Mouse (Mus musculus): Measurements from ENCODE around the gene Actr3. TPM values are rescaled to one million over a fixed set of nuclear protein-coding genes. Genes with fewer than 3 reads are reported as not detected.

Gene Actr3
- polyA plus RNA-seq, 1 experiment from 2014 or later, result 271 TPM

GRCm38 (mm10) chr1:125467936-125468335 lies 32.4 kb upstream of the Actr3 start:
- WGBS, result 96% methylated on average over 4 of the region's 4 CpGs

DNA sequence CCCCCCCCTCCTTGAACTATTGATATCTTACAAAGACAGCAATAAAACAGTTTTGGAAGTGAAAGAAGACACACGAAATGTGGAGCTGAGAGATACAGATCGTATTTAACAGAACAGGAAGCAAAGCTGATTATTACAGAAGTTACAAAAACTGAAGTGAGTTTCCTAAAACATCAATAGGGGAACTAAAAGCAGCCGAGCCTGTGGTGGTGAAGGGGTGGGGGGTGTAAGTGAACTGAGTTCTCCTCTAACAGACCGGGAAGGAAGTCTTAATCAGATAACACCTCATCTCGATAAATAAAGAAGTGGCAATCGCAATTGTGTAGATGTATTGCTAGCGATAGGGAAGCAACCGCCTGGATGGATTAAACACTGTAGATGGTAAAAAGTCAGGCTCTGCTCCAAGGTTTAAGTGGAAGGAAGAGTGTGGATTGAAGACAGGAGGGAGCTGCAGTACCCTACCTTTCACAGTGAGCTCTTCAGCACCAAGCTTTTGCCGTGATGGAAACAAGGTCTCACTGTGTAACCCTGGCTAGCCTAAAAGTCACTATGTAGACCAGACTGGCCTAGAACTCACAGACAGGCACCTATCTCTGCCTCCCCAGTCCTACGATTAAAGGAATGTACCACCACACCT lies 31.2 kb upstream of the Actr3 start:
- WGBS, result 87% methylated on average over 10 of the region's 10 CpGs
- Histone ChIP-seq H3K4me3 (ENCODE audit: low read depth, low read length) (no peak overlapping the region), H3K9me3 (ENCODE audit: control insufficient read depth, low read length) (no peaks in the 10 kb centered on the region), H3K9ac (ENCODE audit: low read length) (no peak overlapping the region), H3K36me3 (ENCODE audit: control insufficient read depth, insufficient read depth, low read length) (no peaks in the 10 kb centered on the region), H3K27ac (ENCODE audit: low read depth, low read length) (no peak overlapping the region), H3K27me3 (ENCODE audit: control insufficient read depth, insufficient read depth, low read length) (no peaks in the 10 kb centered on the region), H3K4me2 (no peak overlapping the region), H3K4me1 (ENCODE audit: control insufficient read depth, insufficient read depth, low read length) (no peaks in the 10 kb centered on the region)
- DNase-seq (ENCODE audit: low spot score, missing footprints), result peak; percentile 21
- ATAC-seq (ENCODE audit: low FRiP score), result no peak

More at GRCm38 (mm10) chr1:125467936-125468335, 32.4 kb upstream of the Actr3 start:
- ATAC-seq (ENCODE audit: low FRiP score) (no peak), DNase-seq (ENCODE audit: low spot score, missing footprints) (peak; percentile 51)
- Histone ChIP-seq H3K27ac (ENCODE audit: low read depth, low read length) (no peak overlapping the region), H3K27me3 (ENCODE audit: control insufficient read depth, insufficient read depth, low read length) (no peaks in the 10 kb centered on the region), H3K4me3 (ENCODE audit: low read depth, low read length) (no peak overlapping the region), H3K9me3 (ENCODE audit: control insufficient read depth, low read length) (no peaks in the 10 kb centered on the region), H3K36me3 (ENCODE audit: control insufficient read depth, insufficient read depth, low read length) (no peaks in the 10 kb centered on the region), H3K4me1 (ENCODE audit: control insufficient read depth, insufficient read depth, low read length) (no peaks in the 10 kb centered on the region), H3K4me2 (no peak overlapping the region), H3K9ac (ENCODE audit: low read length) (no peak overlapping the region)

DNA sequence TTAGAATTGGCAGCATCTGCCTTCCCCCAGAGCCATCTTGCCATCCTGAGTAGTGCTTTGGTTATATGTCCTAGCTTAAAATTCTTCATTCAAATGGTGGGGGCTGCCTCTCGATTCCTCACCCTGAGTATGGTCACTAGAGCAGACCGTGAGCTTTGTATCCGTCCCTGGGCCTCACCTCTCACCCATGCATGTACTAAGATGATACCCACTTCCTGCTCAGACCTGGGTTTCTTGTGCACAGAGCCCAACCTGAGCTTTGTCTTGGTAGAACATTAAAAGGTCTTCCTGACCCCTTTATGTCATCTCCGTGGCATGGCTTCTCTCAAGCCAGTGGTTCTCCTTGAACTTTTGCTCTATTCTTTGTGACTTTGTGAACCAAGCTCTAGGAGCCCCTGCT lies 28.5 kb upstream of the Actr3 start:
- no peak overlapping the region for H3K4me2 ChIP-seq
- H3K9me3 ChIP-seq (ENCODE audit: control insufficient read depth, low read length), result no peaks in the 10 kb centered on the region
- no peaks in the 10 kb centered on the region for H3K36me3 ChIP-seq (ENCODE audit: control insufficient read depth, insufficient read depth, low read length)
- 90% methylated on average over 4 of the region's 4 CpGs for WGBS
- H3K9ac ChIP-seq (ENCODE audit: low read length), result no peak overlapping the region
- H3K27ac ChIP-seq (ENCODE audit: low read depth, low read length), result no peak overlapping the region
- H3K4me3 ChIP-seq (ENCODE audit: low read depth, low read length), result no peak overlapping the region
- DNase-seq (ENCODE audit: low spot score, missing footprints), result no peak
- no peak for ATAC-seq (ENCODE audit: low FRiP score)
- no peaks in the 10 kb centered on the region for H3K27me3 ChIP-seq (ENCODE audit: control insufficient read depth, insufficient read depth, low read length)
- no peaks in the 10 kb centered on the region for H3K4me1 ChIP-seq (ENCODE audit: control insufficient read depth, insufficient read depth, low read length)

DNA sequence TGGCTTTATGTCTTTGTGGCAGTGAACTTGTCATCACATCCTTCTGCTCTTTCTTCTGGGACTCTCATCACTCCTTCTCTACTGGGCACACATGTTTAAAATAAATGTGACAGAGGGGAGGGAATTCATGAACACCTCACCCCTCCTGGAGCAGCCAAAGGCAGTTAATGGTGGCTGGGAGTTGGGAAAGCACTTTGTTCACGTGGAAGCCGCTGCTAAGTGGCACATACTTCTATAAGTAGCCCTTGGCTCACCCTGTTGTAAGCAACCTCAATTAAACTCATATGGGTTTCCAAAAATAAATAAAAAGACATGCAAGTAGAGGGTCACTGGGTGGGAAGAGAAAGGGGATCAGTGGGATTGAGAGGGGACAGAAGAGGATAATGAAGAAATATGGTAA lies 27.8 kb upstream of the Actr3 start:
- Histone ChIP-seq H3K9ac (ENCODE audit: low read length) (no peak overlapping the region), H3K4me3 (ENCODE audit: low read depth, low read length) (no peak overlapping the region), H3K4me2 (no peak overlapping the region), H3K36me3 (ENCODE audit: control insufficient read depth, insufficient read depth, low read length) (no peaks in the 10 kb centered on the region), H3K9me3 (ENCODE audit: control insufficient read depth, low read length) (no peaks in the 10 kb centered on the region), H3K27me3 (ENCODE audit: control insufficient read depth, insufficient read depth, low read length) (no peaks in the 10 kb centered on the region), H3K4me1 (ENCODE audit: control insufficient read depth, insufficient read depth, low read length) (no peaks in the 10 kb centered on the region), H3K27ac (ENCODE audit: low read depth, low read length) (no peak overlapping the region)
- WGBS, result 87% methylated on average over 2 of the region's 2 CpGs
- DNase-seq (ENCODE audit: low spot score, missing footprints), result no peak
- ATAC-seq (ENCODE audit: low FRiP score), result no peak

- H3K36me3 ChIP-seq (ENCODE audit: control insufficient read depth, insufficient read depth, low read length), result no peaks in the 10 kb centered on the region
- ATAC-seq (ENCODE audit: low FRiP score) (no peak), DNase-seq (ENCODE audit: low spot score, missing footprints) (no peak)
- H3K4me3 ChIP-seq (ENCODE audit: low read depth, low read length), result no peak overlapping the region
- H3K27me3 ChIP-seq (ENCODE audit: control insufficient read depth, insufficient read depth, low read length), result no peaks in the 10 kb centered on the region
- H3K9ac ChIP-seq (ENCODE audit: low read length), result no peak overlapping the region
- 74% methylated on average over 1 of the region's 1 CpGs for WGBS
- H3K4me1 ChIP-seq (ENCODE audit: control insufficient read depth, insufficient read depth, low read length), result no peaks in the 10 kb centered on the region
- no peaks in the 10 kb centered on the region for H3K9me3 ChIP-seq (ENCODE audit: control insufficient read depth, low read length)
- H3K4me2 ChIP-seq, result no peak overlapping the region
- H3K27ac ChIP-seq (ENCODE audit: low read depth, low read length), result no peak overlapping the region
Observed at GRCm38 (mm10) chr1:125462917-125463316, 27.4 kb upstream of the Actr3 start.

DNA sequence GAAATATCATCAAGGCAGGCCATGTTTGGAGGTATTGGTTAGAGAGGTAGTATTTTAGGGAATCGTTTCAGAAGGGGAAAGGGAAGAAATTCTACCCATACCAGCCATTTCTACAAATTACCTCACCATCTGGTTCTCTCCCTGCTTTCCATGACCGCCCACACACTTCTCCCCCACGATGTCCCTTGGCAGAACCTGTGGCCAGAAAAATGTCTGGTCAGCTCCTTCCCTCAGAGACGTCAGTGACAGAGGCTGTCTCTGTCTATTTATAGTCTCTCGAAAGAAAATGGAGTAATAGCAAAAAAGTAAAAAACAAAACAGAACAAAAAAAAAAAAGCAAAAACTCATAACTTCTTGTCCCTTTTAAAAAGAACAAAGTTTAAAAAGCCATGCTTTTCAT lies 23.0 kb upstream of the Actr3 start:
- H3K36me3 ChIP-seq (ENCODE audit: control insufficient read depth, insufficient read depth, low read length), result no peaks in the 10 kb centered on the region
- WGBS, result 86% methylated on average over 5 of the region's 5 CpGs
- no peak for DNase-seq (ENCODE audit: low spot score, missing footprints)
- H3K4me1 ChIP-seq (ENCODE audit: control insufficient read depth, insufficient read depth, low read length), result no peaks in the 10 kb centered on the region
- H3K9me3 ChIP-seq (ENCODE audit: control insufficient read depth, low read length), result no peaks in the 10 kb centered on the region
- no peak overlapping the region for H3K4me3 ChIP-seq (ENCODE audit: low read depth, low read length)
- H3K27ac ChIP-seq (ENCODE audit: low read depth, low read length), result no peak overlapping the region
- no peaks in the 10 kb centered on the region for H3K27me3 ChIP-seq (ENCODE audit: control insufficient read depth, insufficient read depth, low read length)
- ATAC-seq (ENCODE audit: low FRiP score), result no peak
- no peak overlapping the region for H3K4me2 ChIP-seq
- no peak overlapping the region for H3K9ac ChIP-seq (ENCODE audit: low read length)

GRCm38 (mm10) chr1:125455128-125455527 lies 19.6 kb upstream of the Actr3 start:
- DNase-seq (ENCODE audit: low spot score, missing footprints) (no peak), ATAC-seq (ENCODE audit: low FRiP score) (no peak)
- H3K27me3 ChIP-seq (ENCODE audit: control insufficient read depth, insufficient read depth, low read length), result no peaks in the 10 kb centered on the region
- no peak overlapping the region for H3K4me2 ChIP-seq
- no peak overlapping the region for H3K9ac ChIP-seq (ENCODE audit: low read length)
- H3K4me3 ChIP-seq (ENCODE audit: low read depth, low read length), result no peak overlapping the region
- 48% methylated on average over 2 of the region's 2 CpGs for WGBS
- H3K9me3 ChIP-seq (ENCODE audit: control insufficient read depth, low read length), result no peaks in the 10 kb centered on the region
- no peaks in the 10 kb centered on the region for H3K36me3 ChIP-seq (ENCODE audit: control insufficient read depth, insufficient read depth, low read length)
- no peak overlapping the region for H3K27ac ChIP-seq (ENCODE audit: low read depth, low read length)
- no peaks in the 10 kb centered on the region for H3K4me1 ChIP-seq (ENCODE audit: control insufficient read depth, insufficient read depth, low read length)

DNA sequence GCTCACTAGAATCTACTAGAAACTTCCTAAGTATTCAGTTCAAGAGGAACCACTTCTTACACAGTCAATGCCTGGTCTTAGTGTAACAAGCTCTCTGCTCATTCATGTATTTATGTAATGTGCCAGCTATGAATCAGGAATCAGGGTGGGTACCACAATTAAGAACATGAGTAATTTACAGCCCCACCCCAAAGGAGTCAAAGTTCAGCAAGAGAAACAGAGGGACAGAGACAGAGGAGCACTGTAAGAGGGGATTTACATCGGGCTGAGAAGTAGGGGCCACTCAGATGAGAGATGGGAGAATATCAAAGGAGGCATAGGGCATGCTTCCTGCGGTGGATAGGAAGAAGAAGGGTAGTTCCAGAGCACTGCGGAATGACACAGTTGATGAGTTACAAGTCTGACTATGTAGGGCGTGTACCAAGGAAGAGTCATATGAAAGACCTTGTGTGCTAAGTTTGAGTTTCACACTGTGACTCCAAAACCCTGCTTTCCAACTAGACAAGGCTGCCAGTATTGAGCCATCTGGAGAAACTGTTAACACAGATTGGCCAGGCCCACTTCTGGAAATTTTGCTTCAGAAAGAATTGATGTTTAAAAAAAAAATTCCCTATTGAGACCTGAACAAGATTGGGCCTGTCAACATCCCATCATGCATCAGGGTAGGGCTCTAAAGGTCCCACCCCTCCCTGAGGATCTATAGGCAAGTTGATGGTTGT lies 14.9 kb upstream of the Actr3 start:
- no peaks in the 10 kb centered on the region for H3K4me1 ChIP-seq (ENCODE audit: control insufficient read depth, insufficient read depth, low read length)
- H3K36me3 ChIP-seq (ENCODE audit: control insufficient read depth, insufficient read depth, low read length), result no peaks in the 10 kb centered on the region
- H3K27me3 ChIP-seq (ENCODE audit: control insufficient read depth, insufficient read depth, low read length), result no peaks in the 10 kb centered on the region
- WGBS, result 88% methylated on average over 4 of the region's 4 CpGs
- no peak overlapping the region for H3K4me2 ChIP-seq
- no peak overlapping the region for H3K4me3 ChIP-seq (ENCODE audit: low read depth, low read length)
- no peaks in the 10 kb centered on the region; the same call in 1 of the 2 replicates for H3K9me3 ChIP-seq (ENCODE audit: control insufficient read depth, low read length)
- ATAC-seq (ENCODE audit: low FRiP score) (no peak), DNase-seq (ENCODE audit: low spot score, missing footprints) (peak; percentile 26)
- no peak overlapping the region for H3K27ac ChIP-seq (ENCODE audit: low read depth, low read length)
- H3K9ac ChIP-seq (ENCODE audit: low read length), result no peak overlapping the region

DNA sequence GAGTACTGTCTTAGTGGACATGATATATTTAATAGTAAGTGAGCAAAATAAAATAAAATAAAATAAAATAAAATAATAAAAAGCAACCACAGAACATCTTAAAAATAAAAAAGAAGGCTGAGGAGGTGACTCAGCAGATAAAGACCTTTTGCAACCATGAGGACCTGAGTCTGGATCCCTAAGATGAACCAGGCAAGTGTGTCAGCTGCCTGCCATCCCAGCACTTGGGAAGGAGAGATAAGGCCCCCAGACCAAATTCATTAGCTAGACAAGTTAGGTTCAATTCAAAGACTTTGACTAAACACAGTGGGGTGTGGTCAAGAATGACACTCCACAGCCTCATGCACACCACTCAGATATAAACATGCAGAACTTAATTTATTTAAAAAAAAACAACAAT lies 12.4 kb upstream of the Actr3 start:
- Histone ChIP-seq H3K36me3 (ENCODE audit: control insufficient read depth, insufficient read depth, low read length) (no peaks in the 10 kb centered on the region), H3K4me1 (ENCODE audit: control insufficient read depth, insufficient read depth, low read length) (no peaks in the 10 kb centered on the region), H3K4me2 (no peak overlapping the region), H3K9me3 (ENCODE audit: control insufficient read depth, low read length) (no peaks in the 10 kb centered on the region; the same call in 1 of the 2 replicates), H3K27me3 (ENCODE audit: control insufficient read depth, insufficient read depth, low read length) (no peaks in the 10 kb centered on the region), H3K27ac (ENCODE audit: low read depth, low read length) (no peak overlapping the region), H3K9ac (ENCODE audit: low read length) (no peak overlapping the region), H3K4me3 (ENCODE audit: low read depth, low read length) (no peak overlapping the region)
- DNase-seq (ENCODE audit: low spot score, missing footprints), result no peak
- ATAC-seq (ENCODE audit: low FRiP score), result no peak
